Mouse (Mus musculus): ENCODE data around the gene Nosip. TPM values are rescaled to one million over a fixed set of nuclear protein-coding genes. Genes with fewer than 3 reads are reported as not detected.

The Nosip gene
- polyA plus RNA-seq, 1 experiment = 12.5 TPM

DNA sequence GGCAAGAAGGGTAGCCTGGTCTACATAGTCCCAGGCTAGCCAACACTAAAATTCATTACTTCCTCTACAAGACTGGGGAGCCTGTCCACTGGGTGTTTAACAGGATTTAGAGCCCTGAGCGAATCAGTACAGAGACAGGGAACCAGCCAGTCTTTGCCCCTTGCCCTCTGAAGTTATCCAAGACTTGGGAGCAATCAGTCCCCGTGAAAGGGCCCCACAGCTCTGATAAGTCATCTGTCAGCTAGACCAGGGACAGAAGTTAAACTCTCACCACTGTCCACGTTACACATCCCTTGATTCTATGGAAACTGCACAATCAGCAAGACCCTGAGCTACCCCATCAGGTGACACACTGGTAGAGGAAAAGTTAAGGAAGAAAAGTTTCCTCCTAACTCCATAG, 50.3 kb downstream of the Nosip start:
- peaks cover 30% of the 10 kb centered on the region for H3K4me1 ChIP-seq (ENCODE audit: control insufficient read depth)
- no peaks in the 10 kb centered on the region for H3K27me3 ChIP-seq (ENCODE audit: control insufficient read depth)
- no peak overlapping the region for H3K4me3 ChIP-seq (replicated peaks)
- H3K9me3 ChIP-seq (ENCODE audit: control insufficient read depth, low read length) = no peaks in the 10 kb centered on the region
- TF ChIP-seq GATA1 (IDR thresholded peaks at IDR 0.05; ENCODE audit: low read length) (no peak), TAL1 (IDR thresholded peaks at IDR 0.05; ENCODE audit: low read length) (no peak)
- H3K36me3 ChIP-seq (ENCODE audit: control insufficient read depth) = no peaks in the 10 kb centered on the region

DNA sequence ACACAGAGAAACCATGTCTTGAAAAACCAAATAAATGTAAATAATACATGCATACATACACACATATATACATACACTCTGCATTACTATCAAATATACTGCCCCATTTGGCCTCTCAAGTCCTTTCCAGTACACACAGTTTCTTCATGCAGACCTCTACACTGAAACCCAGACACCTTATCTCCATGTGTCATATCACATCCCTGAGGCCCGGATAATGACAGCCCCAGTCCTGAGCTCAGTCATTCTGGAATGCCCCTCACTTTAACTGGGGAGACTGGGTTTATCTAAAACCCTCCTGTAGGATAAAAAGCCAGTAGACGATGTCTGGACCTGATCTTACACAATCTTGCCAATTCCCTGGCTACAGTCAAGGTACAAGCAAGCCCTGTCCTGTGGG, 51.2 kb downstream of the Nosip start:
- H3K4me3 ChIP-seq (replicated peaks) = no peak overlapping the region
- no peaks in the 10 kb centered on the region for H3K27me3 ChIP-seq (ENCODE audit: control insufficient read depth)
- H3K4me1 ChIP-seq (ENCODE audit: control insufficient read depth) = peaks cover 37% of the 10 kb centered on the region
- peaks cover 3% of the 10 kb centered on the region; the same call in 1 of the 2 replicates for H3K36me3 ChIP-seq (ENCODE audit: control insufficient read depth)
- TF ChIP-seq TAL1 (IDR thresholded peaks at IDR 0.05; ENCODE audit: low read length) (no peak), GATA1 (IDR thresholded peaks at IDR 0.05; ENCODE audit: low read length) (no peak)
- H3K9me3 ChIP-seq (ENCODE audit: control insufficient read depth, low read length) = no peaks in the 10 kb centered on the region

DNA sequence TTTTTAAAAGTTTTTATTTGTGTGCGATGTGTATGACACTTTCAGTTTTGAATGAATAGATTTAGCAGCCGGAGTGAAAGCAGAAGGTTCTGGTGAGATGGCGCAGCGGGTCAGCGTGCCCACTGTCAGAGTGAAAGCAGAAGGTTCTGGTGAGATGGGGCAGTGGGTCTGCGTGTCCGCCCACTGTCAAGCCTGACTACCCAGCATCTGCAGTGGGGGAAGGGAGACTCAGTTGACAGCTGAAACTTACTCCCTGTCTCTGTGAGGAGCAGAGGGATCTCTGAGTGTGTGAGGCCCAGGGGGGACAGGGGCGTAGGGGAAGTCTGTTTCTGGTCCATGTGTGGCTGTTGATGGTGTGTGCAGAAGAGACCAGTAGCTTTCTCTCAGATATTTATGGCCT, 55.3 kb downstream of the Nosip start:
- no peaks in the 10 kb centered on the region for H3K9me3 ChIP-seq (ENCODE audit: control insufficient read depth, low read length)
- H3K4me1 ChIP-seq (ENCODE audit: control insufficient read depth) = peaks cover 56% of the 10 kb centered on the region
- no peaks in the 10 kb centered on the region for H3K27me3 ChIP-seq (ENCODE audit: control insufficient read depth)
- H3K4me3 ChIP-seq (replicated peaks) = no peak overlapping the region
- H3K36me3 ChIP-seq (ENCODE audit: control insufficient read depth) = peaks cover 40% of the 10 kb centered on the region
- TF ChIP-seq TAL1 (IDR thresholded peaks at IDR 0.05; ENCODE audit: low read length) (no peak), GATA1 (IDR thresholded peaks at IDR 0.05; ENCODE audit: low read length) (no peak)

DNA sequence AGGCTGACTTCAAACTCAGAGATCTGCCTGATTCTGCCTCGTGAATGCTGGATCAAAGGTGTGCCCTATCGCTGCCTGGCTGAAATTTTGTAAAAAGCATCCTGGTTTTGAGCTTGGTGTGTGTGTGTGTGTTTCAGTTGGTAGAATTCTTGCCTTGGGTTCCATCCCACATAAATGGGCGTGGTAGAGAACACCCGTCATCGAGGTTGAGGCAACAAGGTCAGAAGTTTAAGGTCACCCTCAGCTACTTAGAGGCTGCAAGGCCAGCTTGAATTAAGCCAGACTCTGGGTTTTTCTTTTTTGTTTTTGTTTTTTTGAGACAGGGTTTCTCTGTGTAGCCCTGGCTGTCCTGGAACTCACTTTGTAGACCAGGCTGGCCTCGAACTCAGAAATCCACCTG, 56.1 kb downstream of the Nosip start:
- H3K4me1 ChIP-seq (ENCODE audit: control insufficient read depth) = peaks cover 56% of the 10 kb centered on the region
- H3K36me3 ChIP-seq (ENCODE audit: control insufficient read depth) = peaks cover 48% of the 10 kb centered on the region
- H3K9me3 ChIP-seq (ENCODE audit: control insufficient read depth, low read length) = no peaks in the 10 kb centered on the region
- no peak for TF ChIP-seq GATA1 (IDR thresholded peaks at IDR 0.05; ENCODE audit: low read length)
- TF ChIP-seq TAL1 (IDR thresholded peaks at IDR 0.05; ENCODE audit: low read length) = no peak
- no peaks in the 10 kb centered on the region for H3K27me3 ChIP-seq (ENCODE audit: control insufficient read depth)
- no peak overlapping the region for H3K4me3 ChIP-seq (replicated peaks)

DNA sequence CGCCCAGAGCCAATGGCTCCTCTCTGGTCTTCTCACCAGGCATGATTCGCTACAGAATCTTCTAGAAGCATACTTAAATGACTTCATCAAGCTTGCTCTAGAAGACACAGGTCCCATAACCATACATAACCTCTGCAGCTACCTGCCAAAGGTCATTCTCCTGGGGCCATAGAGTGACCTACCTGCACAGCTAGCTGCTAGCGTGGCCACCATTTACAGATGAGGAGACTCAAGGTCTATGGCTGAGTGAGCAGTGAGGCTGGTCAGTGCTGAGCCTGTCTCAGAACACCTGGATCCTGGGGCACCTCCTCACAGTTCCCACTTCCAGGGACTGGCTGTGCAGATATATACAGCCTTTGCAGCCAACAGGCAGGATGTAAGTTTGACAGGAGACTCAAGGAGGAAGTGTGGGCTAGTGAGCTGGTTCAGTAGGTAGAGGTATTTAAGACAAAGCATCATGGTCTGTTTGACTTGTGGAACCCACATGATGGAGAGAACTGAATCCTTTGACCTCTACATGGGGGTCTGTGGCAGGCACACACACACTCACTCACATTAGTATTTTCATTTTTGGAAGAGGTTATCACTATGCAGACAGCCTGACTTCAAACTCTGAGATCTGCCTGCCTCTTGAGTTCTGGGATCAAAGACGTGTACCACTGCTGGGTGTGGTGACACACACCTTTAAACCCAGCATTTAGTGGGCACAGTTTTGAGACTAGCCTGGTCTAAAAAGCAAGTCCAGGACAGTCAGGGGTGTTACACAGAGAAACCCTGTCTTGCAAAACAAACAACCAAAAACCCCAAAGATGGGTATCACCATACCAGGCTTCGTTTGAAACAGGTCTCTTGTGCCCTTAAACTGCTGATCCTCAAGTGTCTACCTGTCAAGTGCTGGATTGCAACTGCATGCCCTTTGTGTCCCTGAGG, 57.8 kb downstream of the Nosip start:
- TF ChIP-seq GATA1 (IDR thresholded peaks at IDR 0.05; ENCODE audit: low read length) = no peak
- no peak for TF ChIP-seq TAL1 (IDR thresholded peaks at IDR 0.05; ENCODE audit: low read length)
- Histone ChIP-seq H3K27me3 (ENCODE audit: control insufficient read depth) (no peaks in the 10 kb centered on the region), H3K4me3 (replicated peaks) (no peak overlapping the region), H3K36me3 (ENCODE audit: control insufficient read depth) (peaks cover 52% of the 10 kb centered on the region), H3K4me1 (ENCODE audit: control insufficient read depth) (peaks cover 63% of the 10 kb centered on the region), H3K9me3 (ENCODE audit: control insufficient read depth, low read length) (no peaks in the 10 kb centered on the region)

DNA sequence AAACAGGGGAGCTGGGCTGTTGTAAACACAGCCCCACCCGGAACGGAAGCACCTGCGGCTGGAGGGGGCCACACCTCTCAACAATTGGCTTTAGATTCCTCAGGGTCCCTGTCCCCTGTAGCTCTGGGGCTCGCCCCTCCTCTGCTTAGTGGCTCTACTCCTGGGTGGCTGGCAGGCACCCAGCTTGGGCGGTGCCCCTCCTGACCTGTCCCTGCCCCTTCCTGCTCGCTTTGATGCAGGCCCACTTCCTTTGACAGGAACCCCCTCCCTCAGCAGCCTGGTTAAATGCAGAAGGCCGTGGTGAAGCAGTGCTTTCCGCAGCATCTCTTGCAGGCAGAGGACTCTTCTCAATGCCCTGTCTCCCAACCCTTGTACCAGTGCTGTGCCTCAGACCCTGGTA, 59.2 kb downstream of the Nosip start:
- H3K4me1 ChIP-seq (ENCODE audit: control insufficient read depth) = peaks cover 73% of the 10 kb centered on the region
- TF ChIP-seq TAL1 (IDR thresholded peaks at IDR 0.05; ENCODE audit: low read length) = no peak
- no peak for TF ChIP-seq GATA1 (IDR thresholded peaks at IDR 0.05; ENCODE audit: low read length)
- H3K9me3 ChIP-seq (ENCODE audit: control insufficient read depth, low read length) = no peaks in the 10 kb centered on the region
- no peak overlapping the region for H3K4me3 ChIP-seq (replicated peaks)
- peaks cover 66% of the 10 kb centered on the region for H3K36me3 ChIP-seq (ENCODE audit: control insufficient read depth)
- H3K27me3 ChIP-seq (ENCODE audit: control insufficient read depth) = no peaks in the 10 kb centered on the region

DNA sequence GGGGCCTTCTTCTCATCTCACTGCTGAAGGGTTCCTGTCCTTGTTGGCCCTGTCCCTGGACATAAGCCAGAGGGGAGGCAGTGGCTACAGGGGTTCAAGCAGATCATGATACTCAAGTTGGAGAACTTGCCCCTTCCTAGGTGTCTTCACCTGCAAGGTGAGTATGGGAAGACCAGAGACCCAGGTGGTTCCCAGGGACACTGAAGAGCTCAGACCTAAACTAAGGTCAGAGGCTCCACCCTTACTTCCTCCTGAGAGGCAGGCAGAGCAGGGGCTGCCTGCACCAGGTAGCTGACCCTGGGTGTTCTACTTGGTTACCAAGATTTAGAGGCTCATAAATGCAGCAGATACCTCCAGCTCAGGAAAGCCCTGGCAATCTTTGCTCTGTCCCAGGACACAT, 59.7 kb downstream of the Nosip start:
- no peak overlapping the region for H3K4me3 ChIP-seq (replicated peaks)
- H3K4me1 ChIP-seq (ENCODE audit: control insufficient read depth) = peaks cover 79% of the 10 kb centered on the region
- TF ChIP-seq GATA1 (IDR thresholded peaks at IDR 0.05; ENCODE audit: low read length) (no peak), TAL1 (IDR thresholded peaks at IDR 0.05; ENCODE audit: low read length) (no peak)
- H3K27me3 ChIP-seq (ENCODE audit: control insufficient read depth) = no peaks in the 10 kb centered on the region
- H3K36me3 ChIP-seq (ENCODE audit: control insufficient read depth) = peaks cover 72% of the 10 kb centered on the region
- no peaks in the 10 kb centered on the region for H3K9me3 ChIP-seq (ENCODE audit: control insufficient read depth, low read length)

DNA sequence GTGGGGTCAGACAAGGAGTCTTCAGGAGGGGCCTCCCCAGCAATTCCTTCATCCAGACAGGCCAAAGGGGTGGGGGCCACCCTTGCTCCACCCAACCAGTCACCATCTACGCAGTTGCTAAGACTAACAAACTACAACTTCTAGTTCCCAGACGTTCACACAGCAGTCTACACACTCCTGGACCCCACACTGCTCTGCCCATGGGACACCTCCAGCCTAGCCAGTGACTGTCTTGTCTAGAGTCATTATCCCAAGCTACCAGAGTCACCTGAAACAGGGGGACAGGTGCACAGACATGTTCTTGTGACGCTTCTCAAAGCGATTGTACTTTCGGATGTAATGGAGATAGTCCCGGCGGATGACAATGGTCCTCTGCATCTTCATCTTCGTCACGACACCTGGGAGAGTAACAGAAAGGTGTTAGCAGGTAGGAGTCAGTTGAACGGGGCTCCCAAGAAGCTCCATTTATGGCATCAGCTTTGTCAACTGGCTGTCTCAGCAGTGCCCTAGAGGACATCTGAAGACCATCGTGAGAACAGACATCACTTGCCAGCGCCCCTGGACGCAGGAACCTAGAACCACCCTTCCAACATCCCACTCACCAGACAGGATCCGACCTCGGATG, 60.4 kb downstream of the Nosip start:
- Histone ChIP-seq H3K36me3 (ENCODE audit: control insufficient read depth) (peaks cover 79% of the 10 kb centered on the region), H3K4me1 (ENCODE audit: control insufficient read depth) (peaks cover 84% of the 10 kb centered on the region)
- no peak for TF ChIP-seq TAL1 (IDR thresholded peaks at IDR 0.05; ENCODE audit: low read length)
- no peak for TF ChIP-seq GATA1 (IDR thresholded peaks at IDR 0.05; ENCODE audit: low read length)

DNA sequence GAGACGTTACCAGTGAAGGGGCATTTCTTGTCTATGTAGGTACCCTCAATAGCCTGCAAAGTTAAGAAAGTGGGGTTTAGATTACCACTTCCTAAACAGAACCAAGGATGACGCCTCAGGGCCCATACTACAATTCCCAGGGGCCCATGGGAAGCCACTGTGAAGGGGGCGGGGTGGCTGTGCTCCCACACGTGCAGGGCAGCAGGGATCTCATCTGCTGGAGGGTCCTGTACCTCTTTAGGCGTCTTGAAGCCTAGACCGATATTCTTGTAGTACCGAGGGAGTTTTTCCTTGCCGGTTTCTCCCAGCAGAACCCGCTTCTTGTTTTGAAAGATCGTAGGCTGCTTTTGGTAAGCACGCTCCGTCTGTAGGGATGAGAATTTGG, 60.9 kb downstream of the Nosip start:
- Histone ChIP-seq H3K4me1 (ENCODE audit: control insufficient read depth) (peaks cover 84% of the 10 kb centered on the region), H3K9me3 (ENCODE audit: control insufficient read depth, low read length) (no peaks in the 10 kb centered on the region), H3K36me3 (ENCODE audit: control insufficient read depth) (peaks cover 80% of the 10 kb centered on the region), H3K27me3 (ENCODE audit: control insufficient read depth) (no peaks in the 10 kb centered on the region), H3K4me3 (replicated peaks) (peak overlapping the region; percentile 78)
- no peak for TF ChIP-seq GATA1 (IDR thresholded peaks at IDR 0.05; ENCODE audit: low read length)
- TF ChIP-seq TAL1 (IDR thresholded peaks at IDR 0.05; ENCODE audit: low read length) = no peak

More for the DNA sequence above, 60.4 kb downstream of the Nosip start:
- Histone ChIP-seq H3K4me3 (replicated peaks) (peak overlapping the region; percentile 78), H3K27me3 (ENCODE audit: control insufficient read depth) (no peaks in the 10 kb centered on the region), H3K9me3 (ENCODE audit: control insufficient read depth, low read length) (no peaks in the 10 kb centered on the region)
